Mouse (Mus musculus) adrenal gland, postnatal 14 days (tissue): ENCODE data around the gene Tenm3. TPM values are rescaled to one million over a fixed set of nuclear protein-coding genes. Genes with fewer than 3 reads are reported as not detected.
A peak's percentile ranks its signal among the peaks of the same experiment; 100 is the strongest.

Source experiments
- DNase-seq: peaks from one replicate; pipeline ENCODE4 v3.0.0; 2021; ENCODE audit warnings: mixed read lengths
- total RNA-seq: library from RNA; stranded (reverse); gene quantifications from 2 replicates; pipeline ENCODE4 v1.2.3, GENCODE M21; 2021

Gene Tenm3
- total RNA-seq, 1 experiment from 2014 or later = 20.2 TPM

DNA sequence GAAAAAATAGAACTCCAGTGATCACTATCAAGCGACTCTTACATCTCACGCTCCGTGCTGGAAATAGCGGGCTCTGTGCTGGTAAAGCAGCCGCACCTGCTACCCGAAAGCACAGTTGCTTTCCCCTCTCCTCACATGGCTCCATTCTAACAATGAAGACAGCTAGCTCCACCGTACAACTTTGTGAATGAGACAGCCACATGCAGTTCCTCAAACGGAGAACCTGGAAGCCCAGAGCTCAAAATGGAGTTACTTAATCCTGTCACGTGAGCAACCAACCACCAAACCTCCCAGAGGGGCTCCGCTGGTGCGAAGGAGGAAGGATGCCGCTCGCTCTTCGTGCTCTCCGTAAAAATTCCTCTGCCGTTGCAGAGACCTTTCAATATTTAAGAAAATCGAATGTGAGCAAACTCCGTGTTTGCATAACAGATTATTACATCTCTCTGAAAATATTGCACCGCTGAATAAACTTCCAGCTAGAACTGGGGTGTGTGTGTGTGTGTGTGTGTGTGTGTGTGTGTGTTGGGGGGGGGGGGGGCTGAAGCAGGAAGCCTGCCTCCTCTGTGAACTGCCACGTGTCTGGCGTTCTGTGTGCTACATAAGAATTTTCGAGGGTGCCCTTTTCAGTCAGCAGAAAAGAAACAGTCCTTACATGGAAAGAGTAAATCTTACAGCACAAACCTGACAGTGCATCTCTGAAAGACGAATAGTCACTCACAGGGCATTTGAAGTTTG lies 103.4 kb downstream of the Tenm3 start:
- DNase-seq = no peak

- peak; percentile 39 for DNase-seq
Measured at GRCm38 (mm10) chr8:48733731-48734130, 110.0 kb downstream of the Tenm3 start.

GRCm38 (mm10) chr8:48733057-48733456 lies 110.7 kb downstream of the Tenm3 start:
- DNase-seq = no peak

- no peak for DNase-seq
Measured at GRCm38 (mm10) chr8:48730701-48731100, 113.0 kb downstream of the Tenm3 start.

DNA sequence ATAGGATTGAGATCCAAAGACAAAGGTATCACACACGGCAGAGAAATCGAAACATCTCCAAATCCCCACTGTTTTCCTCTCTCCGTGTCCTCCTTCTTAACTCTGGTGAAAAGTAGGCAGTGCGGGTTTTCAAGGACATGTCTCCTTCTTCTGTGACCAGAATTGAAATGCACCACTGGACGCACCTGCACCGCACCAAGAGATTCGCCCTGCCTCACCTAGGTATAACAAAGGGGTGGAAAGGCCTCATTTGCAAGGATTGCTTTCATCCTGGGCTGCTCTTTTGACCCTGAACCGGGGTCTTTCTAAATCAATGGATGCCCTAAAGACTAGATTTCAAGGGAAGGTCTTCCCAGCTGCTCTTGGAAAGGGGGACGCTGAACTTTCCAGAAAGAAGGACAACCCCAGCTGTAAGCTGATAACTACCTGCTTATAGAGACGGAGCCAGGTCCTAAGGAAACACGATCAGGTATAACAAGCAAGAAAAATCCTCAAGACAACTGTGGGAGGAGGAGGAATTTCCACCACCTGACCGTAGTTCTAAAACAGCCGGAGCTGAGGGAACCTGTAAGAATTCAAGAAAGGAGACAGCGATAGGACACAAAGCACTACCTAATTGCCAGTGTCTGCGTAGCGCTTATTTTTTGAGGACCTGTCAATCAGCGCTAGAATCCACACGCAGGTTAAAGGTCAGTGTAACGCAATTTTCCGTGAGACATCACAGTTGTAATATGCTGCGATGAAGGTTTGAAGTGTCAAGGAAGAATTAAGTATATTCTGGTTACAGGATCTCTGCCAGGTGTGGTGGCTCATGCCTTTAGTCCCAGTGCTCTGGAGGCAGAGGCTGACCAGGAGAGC lies 114.7 kb downstream of the Tenm3 start:
- DNase-seq = no peak

DNA sequence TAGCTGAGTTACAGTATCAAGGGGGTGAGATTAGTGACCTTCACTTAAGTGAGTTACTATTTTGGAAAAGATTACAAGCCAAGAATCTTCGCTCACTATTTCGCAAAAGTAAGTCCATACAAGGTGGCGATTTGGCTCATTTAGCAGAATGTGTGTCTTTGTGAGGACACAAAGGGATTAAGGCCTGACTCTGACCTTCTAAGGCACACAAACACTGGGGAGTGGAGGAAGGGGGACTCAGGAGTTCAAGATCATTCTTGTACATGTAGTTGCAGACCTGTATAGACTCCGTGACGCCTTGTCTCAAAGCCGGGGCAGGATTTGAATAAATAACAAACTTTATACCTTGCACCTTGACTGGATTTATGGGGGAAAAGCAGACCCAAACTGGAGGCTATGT lies 115.7 kb downstream of the Tenm3 start:
- no peak for DNase-seq

- DNase-seq = no peak
Measured at GRCm38 (mm10) chr8:48722744-48723143, 121.0 kb downstream of the Tenm3 start.

GRCm38 (mm10) chr8:48722318-48722717 lies 121.4 kb downstream of the Tenm3 start:
- DNase-seq = no peak

DNA sequence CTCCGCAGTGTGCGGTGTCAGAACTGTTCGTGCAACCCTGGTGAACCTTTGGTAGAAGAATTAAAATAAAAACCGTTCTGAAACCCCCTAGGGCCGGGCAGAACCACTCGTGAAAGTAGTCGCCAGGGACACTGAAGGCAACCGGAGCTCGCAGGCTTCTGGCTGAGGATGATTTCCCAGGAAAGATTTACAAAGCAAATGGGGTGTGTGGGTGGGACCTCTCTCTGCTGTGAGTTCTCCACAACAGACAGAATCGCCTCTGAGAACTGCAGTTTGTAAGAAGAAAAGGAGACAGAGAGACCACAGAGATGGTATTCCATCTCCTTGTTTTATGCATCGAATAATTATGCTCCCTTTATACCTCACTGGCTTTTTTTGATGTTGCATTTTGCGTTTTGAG lies 122.4 kb downstream of the Tenm3 start:
- DNase-seq = no peak

GRCm38 (mm10) chr8:48715616-48716015 lies 128.1 kb downstream of the Tenm3 start:
- no peak for DNase-seq

GRCm38 (mm10) chr8:48706666-48707065 lies 137.1 kb downstream of the Tenm3 start:
- DNase-seq = no peak

DNA sequence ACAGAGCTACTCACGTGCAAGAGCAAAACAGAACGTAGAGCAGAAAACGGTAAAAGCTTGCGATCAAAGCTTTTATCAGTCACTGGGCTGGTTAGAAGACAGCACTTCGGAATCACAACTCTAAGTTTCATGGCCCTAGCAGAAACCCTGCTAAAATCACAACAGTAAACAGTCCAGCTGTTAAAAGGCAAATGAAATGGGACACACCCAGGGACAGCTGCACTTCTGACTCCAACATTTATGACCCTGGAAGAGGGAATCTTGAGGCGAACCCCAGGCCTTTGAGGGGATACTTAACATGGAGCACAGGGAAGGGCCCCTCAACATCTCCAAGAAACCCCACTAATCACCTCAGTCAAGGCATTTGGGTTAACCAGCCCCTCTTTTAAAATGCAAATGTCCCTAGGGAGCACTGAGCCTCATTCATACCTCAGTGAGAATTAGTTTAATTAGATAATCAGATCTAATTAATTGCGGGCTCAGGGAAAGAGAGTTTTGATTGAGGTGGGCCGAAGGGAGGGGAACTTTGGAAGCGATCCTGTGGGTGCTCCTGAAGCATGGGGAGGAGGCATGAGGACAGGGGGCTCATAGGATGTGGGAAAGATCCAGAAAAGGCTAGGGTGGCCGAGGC lies 138.8 kb downstream of the Tenm3 start:
- DNase-seq = no peak

- no peak for DNase-seq
Measured at GRCm38 (mm10) chr8:48704485-48704884, 139.3 kb downstream of the Tenm3 start.

- DNase-seq = peak; percentile 23
Measured at GRCm38 (mm10) chr8:48690665-48691395, 152.9 kb downstream of the Tenm3 start.

- no peak for DNase-seq
Measured at GRCm38 (mm10) chr8:48688706-48689105, 155.0 kb downstream of the Tenm3 start.

- peak; percentile 35 for DNase-seq
Measured at GRCm38 (mm10) chr8:48688188-48688587, 155.6 kb downstream of the Tenm3 start.

DNA sequence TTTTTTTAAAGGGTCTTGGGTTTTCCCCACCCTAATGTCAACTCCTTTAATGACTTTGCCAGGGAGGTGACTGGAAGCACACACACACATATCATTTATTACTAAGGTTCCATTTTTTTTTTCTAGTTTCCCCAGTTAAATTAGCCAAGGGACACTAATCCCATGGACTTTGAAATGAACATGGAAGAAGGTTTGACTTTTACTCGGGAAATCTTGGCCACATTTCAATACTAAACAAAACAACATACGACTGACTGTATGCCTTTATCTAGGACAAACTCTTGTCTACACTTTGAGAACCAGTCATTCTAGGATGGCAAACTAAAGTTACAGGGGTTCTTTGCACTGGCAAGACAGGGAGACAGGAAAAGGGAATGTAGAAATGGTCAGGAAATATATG lies 170.3 kb downstream of the Tenm3 start:
- DNase-seq = no peak

- DNase-seq = no peak
Measured at GRCm38 (mm10) chr8:48672471-48672870, 171.3 kb downstream of the Tenm3 start.

GRCm38 (mm10) chr8:48671318-48671717 lies 172.4 kb downstream of the Tenm3 start:
- DNase-seq = no peak

GRCm38 (mm10) chr8:48670895-48671294 lies 172.9 kb downstream of the Tenm3 start:
- no peak for DNase-seq

DNA sequence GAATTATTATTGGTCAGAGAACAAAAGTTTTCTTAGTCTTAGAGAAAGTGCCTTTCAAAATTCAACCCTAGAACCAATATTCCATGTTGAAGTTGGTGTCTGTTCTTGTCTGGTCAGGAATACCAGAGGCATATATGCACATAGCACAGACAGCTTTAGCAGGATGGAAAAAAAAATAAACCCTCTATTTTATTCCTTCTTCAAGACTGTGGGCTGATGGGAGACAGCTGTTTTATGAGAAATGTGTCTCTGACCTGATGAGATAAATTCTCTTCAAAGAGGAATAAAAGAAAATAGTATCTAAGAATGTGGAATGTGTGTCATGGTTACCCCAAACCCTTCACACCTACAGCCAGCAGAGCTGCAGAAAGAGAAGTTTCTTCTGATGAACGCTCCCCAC lies 173.4 kb downstream of the Tenm3 start:
- DNase-seq = no peak

- no peak for DNase-seq
Measured at GRCm38 (mm10) chr8:48665193-48665592, 178.6 kb downstream of the Tenm3 start.
